Mouse (Mus musculus) CH12.LX (cell line): ENCODE data around the gene Gm884. TPM values are rescaled to one million over a fixed set of nuclear protein-coding genes. Genes with fewer than 3 reads are reported as not detected.
"Not testable (repeated sequence)": the region's sequence is repeated elsewhere in the genome, so short reads cannot be mapped to it uniquely, and the experiment has no call there.

Experiments
- DNase-seq: peaks from one replicate; pipeline ENCODE4 v3.0.0-alpha.2; 2013; ENCODE audit errors: extremely low read depth
- H3K27ac ChIP-seq: 2 replicates; pipeline ENCODE4 v1.5.1; 2012; ENCODE audit warnings: low read depth, mild to moderate bottlenecking, control low read depth, moderate library complexity; ENCODE audit not compliant: insufficient read depth
- H3K27me3 ChIP-seq: replicated peaks from 2 replicates; pipeline ENCODE3; 2012; ENCODE audit warnings: inconsistent platforms
- H3K36me3 ChIP-seq, 2 experiments: replicated peaks in 1 of 2; 2 replicates each; pipeline versions ENCODE3 to v1.6.1; 2012; ENCODE audit warnings: inconsistent platforms in 1 of 2, low read length in 1 of 2, mild to moderate bottlenecking in 1 of 2, mixed read lengths in 1 of 2, moderate library complexity in 1 of 2; ENCODE audit not compliant: control insufficient read depth in 1 of 2, insufficient read depth in 1 of 2
- H3K4me1 ChIP-seq, 2 experiments: 2 replicates each; pipeline ENCODE4 v1.6.1; 2012; ENCODE audit warnings: inconsistent platforms in 1 of 2, moderate library complexity in 1 of 2; ENCODE audit not compliant: insufficient read depth in 2 of 2, control insufficient read depth in 1 of 2
- H3K4me2 ChIP-seq: 2 replicates; pipeline ENCODE4 v1.6.1; 2012; ENCODE audit warnings: low read depth, mild to moderate bottlenecking, control low read depth; ENCODE audit not compliant: poor library complexity, insufficient read depth, severe bottlenecking
- H3K4me3 ChIP-seq, 3 experiments: fragments of 150-350 bp in 1 of 3; sonication (generic) in 1 of 3; replicated peaks in 1 of 3; 2 replicates each; pipeline versions ENCODE3 to v1.5.1; 2011 to 2012; ENCODE audit warnings: low read depth in 2 of 3, low read length in 2 of 3, mild to moderate bottlenecking in 2 of 3, moderate library complexity in 2 of 3, control low read depth in 1 of 3, improper control_type of control experiment in 1 of 3, inconsistent platforms in 1 of 3, mixed read lengths in 1 of 3; ENCODE audit not compliant: poor library complexity in 1 of 3
- H3K79me2 ChIP-seq: replicated peaks from 2 replicates; pipeline ENCODE4 v1.6.1; 2012; ENCODE audit warnings: mild to moderate bottlenecking, moderate library complexity; ENCODE audit not compliant: control insufficient read depth, poor library complexity, insufficient read depth, severe bottlenecking; ENCODE audit errors: extremely low read depth
- H3K9ac ChIP-seq: 2 replicates; pipeline ENCODE4 v1.6.1; 2012; ENCODE audit warnings: low read depth, mild to moderate bottlenecking, control low read depth, moderate library complexity; ENCODE audit not compliant: insufficient read depth
- H3K9me3 ChIP-seq: replicated peaks from 2 replicates; pipeline ENCODE3; 2012; ENCODE audit warnings: low read length, inconsistent platforms, mixed read lengths
- CHD2 ChIP-seq: IDR thresholded peaks from 2 replicates; pipeline ENCODE4 v1.6.1; 2011; ENCODE audit warnings: low read length, improper control_type of control experiment
- CTCF ChIP-seq, 2 experiments: IDR thresholded peaks in 1 of 2; conservative IDR thresholded peaks in 1 of 2; 2 replicates each; pipeline ENCODE4 v1.5.1; 2011 to 2012; ENCODE audit warnings: low read depth in 2 of 2, low read length in 2 of 2, improper control_type of control experiment in 1 of 2, inconsistent platforms in 1 of 2, mild to moderate bottlenecking in 1 of 2, moderate library complexity in 1 of 2
- ETS1 ChIP-seq: conservative IDR thresholded peaks from 2 replicates; pipeline ENCODE4 v1.6.1; 2012; ENCODE audit warnings: low read depth, mild to moderate bottlenecking, inconsistent platforms, low read length, improper control_type of control experiment, moderate library complexity
- HCFC1 ChIP-seq: IDR thresholded peaks from 2 replicates; pipeline ENCODE4 v1.6.1; 2012; ENCODE audit warnings: low read depth, mild to moderate bottlenecking, inconsistent platforms, low read length, improper control_type of control experiment
- MAFK ChIP-seq: IDR thresholded peaks from 2 replicates; pipeline ENCODE4 v1.6.1; 2011; ENCODE audit warnings: low read length, improper control_type of control experiment; ENCODE audit not compliant: insufficient replicate concordance
- MAX ChIP-seq: IDR thresholded peaks from 2 replicates; pipeline ENCODE4 v1.6.1; 2011; ENCODE audit warnings: low read length, improper control_type of control experiment
- MYC ChIP-seq: IDR thresholded peaks from 2 replicates; pipeline ENCODE4 v1.6.1; 2011; ENCODE audit warnings: low read depth, mild to moderate bottlenecking, improper control_type of control experiment, low read length
- RAD21 ChIP-seq: IDR thresholded peaks from 2 replicates; pipeline ENCODE4 v1.6.1; 2011; ENCODE audit warnings: low read depth, mild to moderate bottlenecking, low read length, improper control_type of control experiment, moderate library complexity
- RCOR1 ChIP-seq: conservative IDR thresholded peaks from 2 replicates; pipeline ENCODE4 v1.6.1; 2012; ENCODE audit warnings: low read depth, mild to moderate bottlenecking, inconsistent platforms, low read length, improper control_type of control experiment
- SMC3 ChIP-seq: IDR thresholded peaks from 2 replicates; pipeline ENCODE4 v1.6.1; 2011; ENCODE audit warnings: low read depth, low read length, improper control_type of control experiment
- TCF12 ChIP-seq: IDR thresholded peaks from 2 replicates; pipeline ENCODE4 v1.6.1; 2014; ENCODE audit warnings: low read depth, mild to moderate bottlenecking, inconsistent platforms, low read length, improper control_type of control experiment
- ZNF384 ChIP-seq: IDR thresholded peaks from 2 replicates; pipeline ENCODE4 v1.6.1; 2012; ENCODE audit warnings: low read depth, low read length, improper control_type of control experiment, inconsistent platforms
- dilution Hi-C: fragments of 300-500 bp; cut with MboI; formaldehyde crosslinking; loops from 2 replicates; pipeline ENCODE4 v1.14.3; 2020; ENCODE audit warnings: low sequenced_read_pairs; ENCODE audit not compliant: extremely low pct_unique_long_range_greater_than_20kb, extremely low pct_ligation_motif_present
- in situ Hi-C: fragments of 300-500 bp; cut with MboI; formaldehyde crosslinking; loops from 3 replicates; pipeline ENCODE4 v1.14.3; 2019; ENCODE audit warnings: low sequenced_read_pairs, low pct_ligation_motif_present, low pct_unique_long_range_greater_than_20kb, mixed read lengths
- polyA plus RNA-seq: library from polyadenylated mRNA; unstranded; fragments of >175 nt; gene quantifications from 2 replicates; pipeline ENCODE4 v1.2.1, GENCODE M21; 2012; ENCODE audit warnings: low read depth; ENCODE audit not compliant: insufficient read length
- total RNA-seq, 2 experiments: library from RNA; depleted of rRNA; stranded (reverse); fragments of 300-350 nt in 1 of 2; fragments of >200 nt in 1 of 2; gene quantifications; 2 replicates each; pipeline ENCODE4 v1.2.3; 2012 to 2014

Gene Gm884
- total and polyA plus RNA-seq, 3 experiments, result not detected

GRCm38 (mm10) chr11:103556021-103556420 lies 64.9 kb downstream of the Gm884 start:
- peak; percentile 16 for DNase-seq
- Histone ChIP-seq H3K9me3 (no peaks in the 10 kb centered on the region), H3K27ac (no peak overlapping the region), H3K4me2 (no peak overlapping the region), H3K27me3 (peaks cover 28% of the 10 kb centered on the region), H3K9ac (no peak overlapping the region), H3K4me1 (no peaks in the 10 kb centered on the region), H3K79me2 (no peaks in the 10 kb centered on the region), H3K4me3 (no peak overlapping the region), H3K36me3 (no peaks in the 10 kb centered on the region)
- in situ Hi-C loops (loop anchor here (5.0 to 25.0 kb wide), 2 partner anchors 214 to 394 kb away; partner anchors contain the start of gene Fmnl1), dilution Hi-C loops (no loop called here)
- peak; percentile 59 for TF ChIP-seq SMC3
- TF ChIP-seq MYC, result no peak
- TF ChIP-seq ZNF384, result peak; percentile 71
- peak; percentile 21 to 82 for TF ChIP-seq CTCF (conservative IDR thresholded peaks at IDR 0.05 in 1 of 2, IDR thresholded peaks at IDR 0.05 in 1 of 2; ENCODE audit: low read depth in 2 of 2, low read length in 2 of 2)
- no peak for TF ChIP-seq HCFC1
- TF ChIP-seq RAD21, result peak; percentile 88

GRCm38 (mm10) chr11:103534973-103535372 lies 86.0 kb downstream of the Gm884 start:
- H3K4me2 ChIP-seq, H3K4me3 ChIP-seq, H3K9me3 ChIP-seq, H3K36me3 ChIP-seq, H3K79me2 ChIP-seq, H3K27ac ChIP-seq, H3K4me1 ChIP-seq, DNase-seq, H3K9ac ChIP-seq, dilution Hi-C loops, in situ Hi-C loops: not testable (repeated sequence)
- peaks cover 28% of the 10 kb centered on the region for H3K27me3 ChIP-seq

- no peak overlapping the region for H3K4me3 ChIP-seq
- H3K9me3 ChIP-seq, result peaks cover 4% of the 10 kb centered on the region
- no peak overlapping the region for H3K27ac ChIP-seq
- TF ChIP-seq TCF12 (no peak), MYC (no peak), SMC3 (no peak), MAFK (no peak), RCOR1 (no peak), CHD2 (no peak), RAD21 (no peak), ETS1 (no peak), ZNF384 (no peak), MAX (no peak)
- in situ Hi-C loops, result no loop called here
- H3K79me2 ChIP-seq, result no peaks in the 10 kb centered on the region
- H3K27me3 ChIP-seq, result peaks cover 7% of the 10 kb centered on the region
- no peak overlapping the region for H3K4me2 ChIP-seq
- no peak for DNase-seq
- H3K36me3 ChIP-seq, result no peaks in the 10 kb centered on the region
- no peak overlapping the region for H3K9ac ChIP-seq
- H3K4me1 ChIP-seq, result no peaks in the 10 kb centered on the region
- dilution Hi-C loops, result no loop called here
Measured at GRCm38 (mm10) chr11:103512111-103512510, 108.8 kb downstream of the Gm884 start.
